ENCODE assay signal across 10 mouse cellular contexts in genomic region chr9:83434489-83434888, GRCm38 (mm10). TPM values are rescaled to one million over a fixed set of nuclear protein-coding genes. Genes with fewer than 3 reads are reported as not detected.
DNase-seq lines count a peak whose midpoint lies in the region; ATAC-seq and TF ChIP-seq lines count a peak whose summit lies in the region.
"Had no signal": no experiment of that assay in that cellular context is flagged by ENCODE, and none has a peak within 500 bp of the region (broad histone marks: within the 10 kb centered on the region; RNA-seq: fewer than 3 reads in every experiment).

No protein-coding gene starts in this region.

- peaks cover 6% of the 10 kb centered on the region for H3K4me1 ChIP-seq in embryonic facial prominence, embryonic 10.5 days
- H3K4me1 ChIP-seq in olfactory bulb, adult 2 months (ENCODE audit: control insufficient read depth, insufficient read depth, low read length), result peaks cover 15% of the 10 kb centered on the region

- DNase-seq in embryo, embryonic 10 days (ENCODE audit: low spot score), result peak; percentile 49
- no peak for DNase-seq in embryo, embryonic 9.5 days (ENCODE audit: extremely low spot score)
- DNase-seq in layer of hippocampus, adult 2 months (ENCODE audit: low spot score in 2 of 2), result no peak
- no peak for DNase-seq in layer of hippocampus, adult 9-11 months
- DNase-seq in embryonic facial prominence, embryonic 10.5 days (ENCODE audit: low spot score), result peak; percentile 6
- DNase-seq in spleen, postnatal 4 days (ENCODE audit: low spot score in 2 of 2), result no peak
- DNase-seq: kidney, adult 2 months; lung, postnatal 10 days had no signal

- no peak for TF ChIP-seq CTCF in layer of hippocampus, adult 2 months (conservative IDR thresholded peaks at IDR 0.05)
- no peak for TF ChIP-seq CTCF in olfactory bulb, adult 2 months (IDR thresholded peaks at IDR 0.05; ENCODE audit: insufficient read depth, low read depth, low read length)

- H3K36me3 ChIP-seq in embryonic facial prominence, embryonic 10.5 days (replicated peaks), result peaks cover 14% of the 10 kb centered on the region; the same call in 1 of the 2 replicates

- no peak overlapping the region for H3K4me3 ChIP-seq in layer of hippocampus, adult 2 months
- H3K4me3 ChIP-seq in embryonic facial prominence, embryonic 10.5 days, result no peak overlapping the region
- H3K4me3 ChIP-seq in olfactory bulb, adult 2 months (ENCODE audit: insufficient read depth, low read depth, low read length), result no peak overlapping the region

- H3K27me3 ChIP-seq in embryonic facial prominence, embryonic 10.5 days (replicated peaks; ENCODE audit: low read depth, poor library complexity, severe bottlenecking), result no peaks in the 10 kb centered on the region

- 62% methylated on average over 4 of the region's 4 CpGs for WGBS in embryonic facial prominence, embryonic 10.5 days
- WGBS in olfactory bulb, adult 2 months, result 14% methylated on average over 4 of the region's 4 CpGs

- peak overlapping the region; percentile 2; the same call in 1 of the 2 replicates for H3K27ac ChIP-seq in layer of hippocampus, adult 2 months
- no peak overlapping the region for H3K27ac ChIP-seq in embryonic facial prominence, embryonic 10.5 days (replicated peaks)
- H3K27ac ChIP-seq in olfactory bulb, adult 2 months (ENCODE audit: insufficient read depth, low read depth, low read length), result peak overlapping the region; percentile 86

- no peak for ATAC-seq in activated CD4-positive, CD25-positive, alpha-beta regulatory T cell, adult 4 months

- no peaks in the 10 kb centered on the region for H3K9me3 ChIP-seq in embryonic facial prominence, embryonic 10.5 days

- TF ChIP-seq POLR2A in olfactory bulb, adult 2 months (IDR thresholded peaks at IDR 0.05; ENCODE audit: insufficient read depth, low read depth, low read length), result no peak

RNA-seq across cellular contexts. Expression of gene Lca5, which starts 6.4 kb away (rescaled TPM):
- 10 to 100 TPM; 16.8 to 20.6 TPM for total RNA-seq in layer of hippocampus, adult 2 months (2021)
- 17.9 and 18.1 TPM in 2 replicates for polyA plus RNA-seq in embryonic facial prominence, embryonic 10.5 days (2016; fragmentation: Nextera tagmentation; extraction: Ambion mirVana)
- not detected in 2 replicates for polyA plus RNA-seq in olfactory bulb, adult 2 months (2012; ENCODE audit: insufficient read depth, insufficient read length, low replicate concordance, missing spikeins)
- polyA plus RNA-seq in activated CD4-positive, CD25-positive, alpha-beta regulatory T cell, adult 4 months (2017; shearing (Covaris generic)), result 10 to 100 TPM; 10.0 to 18.5 TPM

Comparison
In these comparisons a context has a peak if more than half of its experiments do, and no peak if none do; other contexts are left out.
1. DNase-seq: peak in embryo, embryonic 10 days (single experiment) and embryonic facial prominence, embryonic 10.5 days (single experiment); none in embryo, embryonic 9.5 days (single experiment), layer of hippocampus, adult 2 months (0 of 2), layer of hippocampus, adult 9-11 months (single experiment) and spleen, postnatal 4 days (0 of 2).